Mouse (Mus musculus) c-Kit-positive CD71-negative TER-119-negative erythroid progenitor cells, embryonic 14.5 days (primary cell): ENCODE measurements around the gene Zdhhc7.

Experiments used
- DNase-seq: peaks from one replicate; pipeline ENCODE4 v3.0.0-alpha.2; 2013; ENCODE audit warnings: low read depth

Gene Zdhhc7

GRCm38 (mm10) chr8:120036578-120036977 is 64.7 kb downstream of the Zdhhc7 start:
- DNase-seq = no peak

GRCm38 (mm10) chr8:120036111-120036510 is 65.2 kb downstream of the Zdhhc7 start:
- DNase-seq = no peak

- DNase-seq = no peak
These were observed 66.8 kb downstream of the Zdhhc7 start for GRCm38 (mm10) chr8:120034471-120034870.

- no peak for DNase-seq
These were observed 68.6 kb downstream of the Zdhhc7 start for GRCm38 (mm10) chr8:120032549-120033208.
